Mouse (Mus musculus): ENCODE results near the gene Rnh1.

DNA sequence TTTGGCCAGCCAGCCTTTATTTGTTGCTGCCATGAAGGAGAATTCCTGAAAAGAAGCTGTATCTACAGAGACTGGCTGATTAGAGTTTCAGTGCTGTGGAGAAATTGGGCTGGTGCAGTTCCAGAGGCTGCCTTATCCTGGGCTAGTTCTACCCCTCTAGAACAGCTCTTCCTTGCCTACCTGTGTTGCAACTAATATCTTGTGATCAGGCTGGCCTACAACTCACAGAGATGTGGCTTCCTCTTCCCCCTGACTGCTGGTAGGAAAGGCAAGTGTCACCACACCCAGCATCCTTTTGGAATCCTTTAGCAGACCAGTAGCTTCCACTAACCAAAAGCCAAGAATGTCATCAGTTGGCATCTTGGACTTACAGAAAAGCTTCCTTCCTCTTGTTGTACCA, 2.8 kb downstream of the Rnh1 start:
- TF ChIP-seq CTCF (IDR thresholded peaks at IDR 0.05; ENCODE audit: insufficient read depth, low read length) (no peak), POLR2A (IDR thresholded peaks at IDR 0.05; ENCODE audit: borderline replicate concordance, extremely low read depth, low read depth, low read length) (no peak)
